Mouse (Mus musculus) ES-Bruce4 (cell line): ENCODE measurements around the gene Tktl1. TPM values are rescaled to one million over a fixed set of nuclear protein-coding genes. Genes with fewer than 3 reads are reported as not detected.
"Not testable (repeated sequence)": the region's sequence is repeated elsewhere in the genome, so short reads cannot be mapped to it uniquely, and the experiment has no call there.

ENCODE experiments used
- H3K27ac ChIP-seq: 2 replicates; pipeline ENCODE4 v1.5.1; 2012; ENCODE audit warnings: low read length, inconsistent platforms; ENCODE audit not compliant: insufficient read depth
- H3K27me3 ChIP-seq: 2 replicates; pipeline ENCODE4 v1.6.1; 2012; ENCODE audit warnings: mild to moderate bottlenecking, low read length, inconsistent platforms; ENCODE audit not compliant: control insufficient read depth, poor library complexity, insufficient read depth, severe bottlenecking
- H3K36me3 ChIP-seq: 2 replicates; pipeline ENCODE4 v1.6.1; 2012; ENCODE audit warnings: inconsistent platforms, mild to moderate bottlenecking, low read length, moderate library complexity; ENCODE audit not compliant: control insufficient read depth, poor library complexity, insufficient read depth, severe bottlenecking
- H3K4me1 ChIP-seq: one replicate; pipeline ENCODE4 v1.8.1; 2011; ENCODE audit warnings: low read length; ENCODE audit not compliant: control insufficient read depth, insufficient read depth
- H3K4me3 ChIP-seq: 2 replicates; pipeline ENCODE4 v1.5.1; 2011; ENCODE audit warnings: low read depth, mild to moderate bottlenecking, low read length
- H3K9ac ChIP-seq: 2 replicates; pipeline ENCODE4 v1.6.1; 2012; ENCODE audit warnings: low read depth, mild to moderate bottlenecking, inconsistent platforms; ENCODE audit not compliant: poor library complexity, severe bottlenecking
- H3K9me3 ChIP-seq: replicated peaks from 2 replicates; pipeline ENCODE4 v1.6.1; 2012; ENCODE audit warnings: mild to moderate bottlenecking, low read length, inconsistent platforms; ENCODE audit not compliant: control insufficient read depth, poor library complexity, insufficient read depth, severe bottlenecking
- CTCF ChIP-seq: IDR thresholded peaks from one replicate; pipeline ENCODE4 v1.8.1; 2011; ENCODE audit warnings: low read depth, low read length
- EP300 ChIP-seq: IDR thresholded peaks from 2 replicates; pipeline ENCODE4 v1.6.1; 2011; ENCODE audit warnings: low read depth, low read length; ENCODE audit not compliant: insufficient read depth
- POLR2A ChIP-seq: IDR thresholded peaks from one replicate; pipeline ENCODE4 v1.8.1; 2011; ENCODE audit warnings: low read length; ENCODE audit not compliant: insufficient read depth
- polyA plus RNA-seq: library from polyadenylated mRNA; stranded (reverse); fragments of >200 nt; gene quantifications from 2 replicates; pipeline ENCODE4 v1.2.4, GENCODE M21; 2011; ENCODE audit warnings: low read depth; ENCODE audit not compliant: missing spikeins, insufficient read depth, insufficient read length

Gene Tktl1
- polyA plus RNA-seq = not detected in 2 replicates

- TF ChIP-seq CTCF (no peak), EP300 (no peak), POLR2A (no peak)
- H3K27me3 ChIP-seq = no peaks in the 10 kb centered on the region
- no peaks in the 10 kb centered on the region for H3K36me3 ChIP-seq
- no peak within 1 kb of the TSS for H3K27ac ChIP-seq
- H3K4me1 ChIP-seq = no peaks in the 10 kb centered on the region
- H3K9me3 ChIP-seq = no peaks in the 10 kb centered on the region
- H3K4me3 ChIP-seq = no peak within 1 kb of the TSS
- H3K9ac ChIP-seq = no peak within 1 kb of the TSS
Observed at GRCm38 (mm10) chrX:74176959-74177358, at the start of gene Tktl1. TSS of gene Tktl1 (plus strand) at chrX:74177259.

- H3K9ac ChIP-seq, H3K9me3 ChIP-seq, H3K4me1 ChIP-seq, H3K36me3 ChIP-seq, H3K27ac ChIP-seq, H3K4me3 ChIP-seq, H3K27me3 ChIP-seq: not testable (repeated sequence)
Observed at GRCm38 (mm10) chrX:74135263-74135662, 41.8 kb upstream of the Tktl1 start, which contains the start of gene Mecp2. TSS of gene Mecp2 (minus strand) at chrX:74135363.

GRCm38 (mm10) chrX:74167738-74168137 is 9.3 kb upstream of the Tktl1 start, which contains the start of gene Tex28:
TSS of gene Tex28 (minus strand) at chrX:74167838.
- H3K27me3 ChIP-seq = no peaks in the 10 kb centered on the region

GRCm38 (mm10) chrX:74203556-74203955 is 26.5 kb downstream of the Tktl1 start:
- no peaks in the 10 kb centered on the region for H3K4me1 ChIP-seq
- H3K9me3 ChIP-seq = no peaks in the 10 kb centered on the region
- H3K4me3 ChIP-seq = no peak overlapping the region
- H3K27ac ChIP-seq = no peak overlapping the region
- no peaks in the 10 kb centered on the region for H3K36me3 ChIP-seq
- H3K9ac ChIP-seq = no peak overlapping the region
- H3K27me3 ChIP-seq = no peaks in the 10 kb centered on the region
- TF ChIP-seq CTCF (no peak), POLR2A (no peak), EP300 (no peak)

More at GRCm38 (mm10) chrX:74167738-74168137, 9.3 kb upstream of the Tktl1 start, which contains the start of gene Tex28:
- Histone ChIP-seq H3K9ac (no peak within 1 kb of the TSS), H3K36me3 (no peaks in the 10 kb centered on the region), H3K9me3 (no peaks in the 10 kb centered on the region), H3K4me3 (no peak within 1 kb of the TSS), H3K4me1 (no peaks in the 10 kb centered on the region), H3K27ac (no peak within 1 kb of the TSS)
- TF ChIP-seq EP300 = no peak
- TF ChIP-seq POLR2A = no peak
- TF ChIP-seq CTCF = no peak

GRCm38 (mm10) chrX:74218496-74218895 is 41.4 kb downstream of the Tktl1 start:
- Histone ChIP-seq H3K4me3 (no peak overlapping the region), H3K27me3 (no peaks in the 10 kb centered on the region), H3K4me1 (no peaks in the 10 kb centered on the region), H3K27ac (no peak overlapping the region), H3K36me3 (peaks cover 3% of the 10 kb centered on the region; the same call in 1 of the 2 replicates), H3K9me3 (no peaks in the 10 kb centered on the region), H3K9ac (no peak overlapping the region)
- no peak for TF ChIP-seq EP300
- TF ChIP-seq CTCF = no peak

- no peak overlapping the region for H3K27ac ChIP-seq
- H3K4me1 ChIP-seq = no peaks in the 10 kb centered on the region
- no peak overlapping the region for H3K4me3 ChIP-seq
- no peaks in the 10 kb centered on the region for H3K9me3 ChIP-seq
- no peaks in the 10 kb centered on the region for H3K27me3 ChIP-seq
- TF ChIP-seq CTCF (no peak), EP300 (no peak), POLR2A (no peak)
- H3K9ac ChIP-seq = no peak overlapping the region
- H3K36me3 ChIP-seq = peaks cover 7% of the 10 kb centered on the region
Observed at GRCm38 (mm10) chrX:74219449-74219848, 42.4 kb downstream of the Tktl1 start.

GRCm38 (mm10) chrX:74220099-74220498 is 43.0 kb downstream of the Tktl1 start:
- H3K4me3 ChIP-seq, H3K9me3 ChIP-seq, H3K9ac ChIP-seq, H3K27ac ChIP-seq, H3K4me1 ChIP-seq, H3K27me3 ChIP-seq: not testable (repeated sequence)
- H3K36me3 ChIP-seq = peaks cover 12% of the 10 kb centered on the region
